Mouse (Mus musculus) heart, adult 18-20 months (tissue): ENCODE results near the gene Ptpa. TPM values are rescaled to one million over a fixed set of nuclear protein-coding genes. Genes with fewer than 3 reads are reported as not detected.

Experiments used
- DNase-seq, 2 experiments: peaks; one replicate each; pipeline ENCODE4 v3.0.0; 2021 to 2022; ENCODE audit warnings: mixed read lengths in 1 of 2
- total RNA-seq, 2 experiments: library from RNA; stranded (reverse); gene quantifications; 2 replicates each; pipeline ENCODE4 v1.2.3; 2021

Ptpa gene
- total RNA-seq, 2 experiments from 2014 or later = 81.6 to 96.7 TPM

GRCm38 (mm10) chr2:30463341-30463761 is 47.5 kb downstream of the Ptpa start:
- DNase-seq = no peak

DNA sequence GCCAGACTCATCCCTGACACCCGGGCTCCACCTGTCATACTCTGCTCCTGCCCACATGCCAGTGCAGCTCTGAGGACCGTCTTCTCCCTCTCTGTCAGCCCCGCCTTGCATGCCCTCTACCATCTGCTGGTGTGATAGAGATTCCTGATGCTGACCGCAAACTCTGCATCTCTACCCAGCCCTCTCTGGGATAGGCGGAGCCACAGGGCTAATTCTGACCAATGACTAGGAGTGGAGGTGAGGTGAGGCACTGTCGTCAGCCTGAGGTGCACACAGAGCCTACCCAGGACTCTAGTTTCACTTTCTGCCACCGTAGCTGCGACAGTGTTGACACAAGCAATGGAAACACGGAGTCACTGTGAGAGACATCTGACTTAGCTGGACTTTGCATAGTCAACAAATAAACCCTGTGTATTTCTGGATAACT is 48.1 kb downstream of the Ptpa start:
- DNase-seq = peak; percentile 73 to 86

- DNase-seq = no peak
Measured at GRCm38 (mm10) chr2:30464411-30464810, 48.6 kb downstream of the Ptpa start.

- DNase-seq = no peak
Measured at GRCm38 (mm10) chr2:30466787-30467186, 50.9 kb downstream of the Ptpa start.

DNA sequence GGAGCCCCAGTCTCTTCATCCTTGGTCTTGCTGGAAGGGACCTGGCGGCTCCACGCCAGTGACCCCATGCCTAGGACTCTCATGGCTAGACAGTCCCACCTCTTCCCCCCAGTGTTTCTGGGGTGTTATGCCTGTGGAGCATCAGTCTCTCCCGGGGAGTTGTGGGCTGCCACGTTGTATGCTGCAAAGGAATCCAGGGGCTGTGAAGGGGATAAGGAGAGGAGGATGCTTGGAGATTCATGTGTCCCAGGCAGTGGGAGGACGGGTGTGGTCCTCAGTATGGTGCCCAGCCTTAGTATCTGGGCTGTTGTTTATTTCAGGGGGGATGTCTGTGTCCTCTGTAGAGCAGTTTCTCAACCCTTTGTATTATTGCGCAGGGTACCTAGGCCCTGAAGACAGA is 53.2 kb downstream of the Ptpa start:
- no peak for DNase-seq

GRCm38 (mm10) chr2:30469796-30470142 is 53.9 kb downstream of the Ptpa start:
- DNase-seq = peak; percentile 82 to 91

GRCm38 (mm10) chr2:30470143-30470946 is 54.5 kb downstream of the Ptpa start:
- DNase-seq = peak; percentile 86 to 87

- DNase-seq = peak in 1 of 2 experiments; percentile 55
Measured at GRCm38 (mm10) chr2:30471051-30471450, 55.2 kb downstream of the Ptpa start.

- peak; percentile 90 to 95 for DNase-seq
Measured at GRCm38 (mm10) chr2:30471795-30472720, 56.2 kb downstream of the Ptpa start.

GRCm38 (mm10) chr2:30472731-30473351 is 57.0 kb downstream of the Ptpa start:
- DNase-seq = peak; percentile 47 to 69

- no peak for DNase-seq
Measured at GRCm38 (mm10) chr2:30473431-30474031, 57.7 kb downstream of the Ptpa start.

- peak; percentile 98 for DNase-seq
Measured at GRCm38 (mm10) chr2:30474039-30474438, 58.2 kb downstream of the Ptpa start, which contains the start of gene Ier5l. Gene Ier5l (minus strand): TSS chr2:30474219.

DNA sequence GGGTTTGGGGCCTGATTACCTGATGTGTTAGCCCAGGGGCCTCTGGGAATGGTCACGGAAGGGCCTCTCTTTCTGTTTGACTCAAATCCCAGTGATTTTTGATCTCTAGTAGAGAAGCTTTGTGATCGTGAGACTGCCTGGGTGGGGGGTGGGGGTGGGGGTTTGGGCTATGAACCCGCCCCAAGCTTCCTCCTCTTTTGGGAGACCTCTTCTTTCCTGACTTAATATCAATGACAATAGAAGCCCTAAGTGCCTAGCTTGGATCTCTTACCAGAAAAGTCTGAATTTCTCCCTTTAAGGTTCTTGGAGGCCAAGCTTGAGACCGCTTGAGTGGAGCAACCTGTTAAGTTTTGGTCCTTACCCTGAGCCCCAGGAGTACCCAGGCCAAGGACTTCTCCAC is 58.9 kb downstream of the Ptpa start:
- no peak for DNase-seq

DNA sequence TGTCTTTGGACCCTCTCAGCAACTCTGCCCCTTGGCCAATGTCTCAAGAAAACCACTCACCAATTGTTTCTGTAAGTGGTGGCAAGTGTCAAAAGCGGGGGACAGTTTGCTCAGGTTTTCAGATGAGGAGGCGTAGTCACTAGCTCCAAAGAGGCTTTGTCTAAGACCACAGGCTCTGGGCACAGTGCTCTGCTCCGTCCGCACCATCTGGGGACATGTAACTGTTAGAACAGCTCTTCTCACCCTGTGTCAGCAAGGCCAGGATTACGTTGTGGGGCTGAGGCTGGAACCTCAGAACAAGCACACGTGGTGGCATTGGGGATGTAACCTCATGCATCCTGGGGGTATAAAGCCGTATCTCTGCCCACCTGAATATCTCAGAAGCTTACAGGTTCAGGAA is 59.6 kb downstream of the Ptpa start:
- DNase-seq = no peak

- DNase-seq = no peak
Measured at GRCm38 (mm10) chr2:30476241-30476640, 60.4 kb downstream of the Ptpa start.

DNA sequence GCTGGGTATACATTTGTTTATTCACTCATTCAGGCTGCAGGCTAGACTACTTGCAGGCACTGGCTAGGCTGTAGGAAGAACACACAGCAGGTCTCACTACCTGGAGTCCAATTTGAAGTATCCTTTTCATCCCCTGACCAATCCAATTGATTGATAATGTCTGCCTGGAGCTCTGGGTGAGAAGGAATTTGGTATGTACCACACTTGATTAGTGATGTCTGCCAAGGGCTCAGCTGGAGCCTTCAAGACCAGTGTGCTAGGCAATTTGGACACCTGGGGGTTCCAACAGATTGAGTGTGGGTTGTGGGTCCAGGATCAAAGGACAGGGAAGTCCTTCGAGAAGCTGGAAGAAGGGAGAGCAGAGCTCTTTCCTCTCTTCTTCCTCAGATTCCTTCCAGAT is 62.7 kb downstream of the Ptpa start:
- no peak for DNase-seq

DNA sequence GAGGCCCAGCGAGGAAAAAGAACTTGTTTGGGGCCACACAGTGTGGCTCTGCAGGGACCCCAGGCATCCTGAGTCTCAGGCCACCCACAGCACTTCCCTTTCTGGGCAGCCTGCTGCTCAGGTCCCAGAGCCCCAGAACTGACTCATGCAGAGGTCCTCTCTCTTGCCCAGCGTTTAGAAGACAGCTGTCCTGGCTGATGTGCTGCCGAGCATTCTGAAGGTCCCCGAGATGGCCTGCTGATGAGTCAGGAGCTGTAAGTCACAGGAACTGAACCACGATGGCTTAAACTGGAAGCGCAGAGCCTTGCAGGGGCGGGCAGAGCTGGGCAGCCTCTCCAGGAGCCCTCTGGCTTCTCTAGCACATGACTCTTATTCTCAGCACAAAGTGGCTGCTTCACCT is 71.8 kb downstream of the Ptpa start:
- peak; percentile 45 to 73 for DNase-seq

DNA sequence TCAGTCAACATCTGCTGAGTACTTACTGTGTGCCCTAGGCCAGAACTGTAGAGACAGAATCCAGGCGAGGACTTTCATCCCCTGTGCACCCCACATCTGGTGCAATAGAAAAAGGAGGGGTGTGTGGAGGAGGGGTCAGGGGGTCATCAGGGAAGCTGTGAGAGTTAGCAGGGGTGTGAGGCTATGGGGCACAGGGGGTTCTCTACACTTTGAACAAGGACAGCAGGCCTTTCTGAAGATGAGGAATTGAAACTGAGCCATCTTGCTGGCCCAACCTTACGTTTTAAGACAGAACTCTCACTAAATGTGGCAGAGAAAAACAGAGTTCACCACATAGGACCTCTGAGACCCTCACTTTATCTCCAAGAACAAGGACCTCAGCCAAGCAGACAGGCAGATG is 74.5 kb downstream of the Ptpa start:
- DNase-seq = no peak

GRCm38 (mm10) chr2:30495000-30495908 is 79.4 kb downstream of the Ptpa start:
- DNase-seq = no peak

DNA sequence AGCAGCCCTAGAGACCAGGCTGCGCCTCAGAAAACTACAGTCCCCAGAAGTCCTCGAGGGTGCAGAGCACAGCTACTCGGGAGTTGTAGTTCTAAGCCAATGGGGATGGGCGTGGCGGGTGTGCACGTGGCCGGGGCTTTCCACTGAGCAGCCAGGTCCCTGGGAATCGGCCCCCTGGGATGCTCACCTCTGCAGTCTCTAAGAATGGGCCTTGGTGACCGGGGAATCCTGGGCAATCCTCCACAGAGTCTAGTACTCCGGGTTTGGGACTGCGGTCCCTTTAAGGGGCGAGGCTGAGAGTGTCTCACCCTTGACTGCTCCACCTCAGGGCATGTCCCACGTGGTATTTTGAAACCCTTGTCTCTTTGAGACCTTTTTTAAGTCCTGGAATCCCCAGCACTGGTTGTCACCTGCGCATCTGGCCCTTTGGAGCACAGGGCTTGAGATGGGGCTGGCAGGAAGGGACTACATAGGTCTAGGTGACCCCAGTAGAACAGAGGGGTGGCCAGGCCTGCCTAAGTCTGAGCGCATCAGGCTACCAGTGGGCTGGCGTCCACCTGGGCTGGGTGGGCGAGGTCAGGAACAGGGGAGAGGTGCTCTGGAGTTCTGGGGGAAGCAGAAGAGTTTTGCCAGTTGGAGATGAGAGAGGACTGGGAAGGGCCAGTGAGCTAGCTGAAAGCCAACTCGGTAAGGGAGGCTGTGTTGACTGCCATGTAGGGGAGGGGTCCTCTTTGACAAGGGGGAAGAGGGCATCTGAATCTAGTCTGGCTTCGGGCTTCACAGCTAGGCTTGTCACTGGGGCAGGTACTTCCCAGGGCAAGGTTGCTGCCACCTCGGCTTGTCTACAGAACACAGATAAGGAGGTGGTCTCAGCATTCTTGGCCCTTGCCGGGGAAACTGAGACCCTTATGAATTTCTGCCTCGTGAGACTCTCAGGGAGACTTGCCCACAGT is 80.3 kb downstream of the Ptpa start:
- peak; percentile 78 to 82 for DNase-seq
